Mouse (Mus musculus) megakaryocyte, embryonic 14.5 days (primary cell): ENCODE measurements around the gene Ddx25. TPM values are rescaled to one million over a fixed set of nuclear protein-coding genes. Genes with fewer than 3 reads are reported as not detected.

ENCODE experiments used
- H3K27me3 ChIP-seq: replicated peaks from 2 replicates; pipeline ENCODE3; 2012; ENCODE audit warnings: inconsistent platforms
- H3K36me3 ChIP-seq: replicated peaks from 2 replicates; pipeline ENCODE3; 2012; ENCODE audit warnings: low read length, inconsistent platforms, mixed read lengths
- H3K4me1 ChIP-seq: 2 replicates; pipeline ENCODE4 v1.6.1; 2012; ENCODE audit warnings: inconsistent platforms
- H3K4me3 ChIP-seq: replicated peaks from 2 replicates; pipeline ENCODE3; 2012; ENCODE audit warnings: moderate library complexity, mild to moderate bottlenecking, inconsistent platforms
- H3K9me3 ChIP-seq: 2 replicates; pipeline ENCODE4 v1.6.1; 2012; ENCODE audit warnings: inconsistent platforms
- FLI1 ChIP-seq: IDR thresholded peaks from 2 replicates; pipeline ENCODE4 v1.6.1; 2012; ENCODE audit warnings: low read length, inconsistent platforms, mixed read lengths
- GATA1 ChIP-seq: IDR thresholded peaks from 3 replicates; pipeline ENCODE4 v1.6.1; 2012; ENCODE audit warnings: mixed read lengths, low read length, inconsistent platforms, borderline replicate concordance
- polyA plus RNA-seq: library from polyadenylated mRNA; stranded (reverse); fragments of >175 nt; gene quantifications from 2 replicates; pipeline ENCODE4 v1.2.3, GENCODE M21; 2012; ENCODE audit warnings: low replicate concordance; ENCODE audit not compliant: insufficient read depth

Gene Ddx25
- not detected in 2 replicates for polyA plus RNA-seq

- no peak for TF ChIP-seq FLI1
- TF ChIP-seq GATA1 = no peak
- Histone ChIP-seq H3K4me3 (peak within 1 kb of the TSS; percentile 97), H3K36me3 (peaks cover 18% of the 10 kb centered on the region), H3K9me3 (0 out of 2 replicates have a peak, but pooled peaks cover 2% of the 10 kb centered on the region), H3K27me3 (peaks cover 40% of the 10 kb centered on the region), H3K4me1 (peaks cover 29% of the 10 kb centered on the region)
Measured at GRCm38 (mm10) chr9:35558257-35559008, at the start of gene Ddx25, which contains the start of gene Pus3. Gene Ddx25, minus strand, starts transcription at chr9:35558528. Gene Pus3, plus strand, starts transcription at chr9:35558595.

- no peaks in the 10 kb centered on the region for H3K36me3 ChIP-seq
- peaks cover 12% of the 10 kb centered on the region; the same call in 1 of the 2 replicates for H3K4me1 ChIP-seq
- H3K9me3 ChIP-seq = no peaks in the 10 kb centered on the region; the same call in 1 of the 2 replicates
- no peaks in the 10 kb centered on the region for H3K27me3 ChIP-seq
- TF ChIP-seq FLI1 (no peak), GATA1 (no peak)
- no peak overlapping the region for H3K4me3 ChIP-seq
Measured at GRCm38 (mm10) chr9:35607647-35608405, 49.5 kb upstream of the Ddx25 start.

- Histone ChIP-seq H3K9me3 (0 out of 2 replicates have a peak, but pooled peaks cover 10% of the 10 kb centered on the region), H3K27me3 (no peaks in the 10 kb centered on the region), H3K36me3 (no peaks in the 10 kb centered on the region), H3K4me3 (no peak overlapping the region), H3K4me1 (no peaks in the 10 kb centered on the region)
- TF ChIP-seq GATA1 (no peak), FLI1 (no peak)
Measured at GRCm38 (mm10) chr9:35592903-35593302, 34.6 kb upstream of the Ddx25 start.

GRCm38 (mm10) chr9:35587674-35588073 lies 29.3 kb upstream of the Ddx25 start:
- H3K9me3 ChIP-seq = 0 out of 2 replicates have a peak, but pooled peaks cover 4% of the 10 kb centered on the region
- no peaks in the 10 kb centered on the region; the same call in 1 of the 2 replicates for H3K4me1 ChIP-seq
- H3K36me3 ChIP-seq = no peaks in the 10 kb centered on the region
- H3K27me3 ChIP-seq = no peaks in the 10 kb centered on the region
- TF ChIP-seq FLI1 = no peak
- no peak for TF ChIP-seq GATA1
- no peak overlapping the region for H3K4me3 ChIP-seq

- H3K4me3 ChIP-seq = peak overlapping the region; percentile 69
- H3K4me1 ChIP-seq = peaks cover 13% of the 10 kb centered on the region
- H3K27me3 ChIP-seq = peaks cover 16% of the 10 kb centered on the region
- H3K9me3 ChIP-seq = peaks cover 4% of the 10 kb centered on the region; the same call in 1 of the 2 replicates
- no peak for TF ChIP-seq GATA1
- no peak for TF ChIP-seq FLI1
- no peaks in the 10 kb centered on the region for H3K36me3 ChIP-seq
Measured at GRCm38 (mm10) chr9:35574416-35574815, 16.1 kb upstream of the Ddx25 start.

GRCm38 (mm10) chr9:35570663-35571062 lies 12.3 kb upstream of the Ddx25 start:
- H3K9me3 ChIP-seq = no peaks in the 10 kb centered on the region
- TF ChIP-seq GATA1 (no peak), FLI1 (no peak)
- H3K4me1 ChIP-seq = peaks cover 24% of the 10 kb centered on the region
- H3K4me3 ChIP-seq = peak overlapping the region; percentile 92
- peaks cover 16% of the 10 kb centered on the region for H3K27me3 ChIP-seq
- peaks cover 24% of the 10 kb centered on the region for H3K36me3 ChIP-seq

- TF ChIP-seq GATA1 (no peak), FLI1 (no peak)
- H3K27me3 ChIP-seq = peaks cover 16% of the 10 kb centered on the region
- H3K9me3 ChIP-seq = no peaks in the 10 kb centered on the region
- H3K36me3 ChIP-seq = peaks cover 32% of the 10 kb centered on the region
- peak within 1 kb of the TSS; percentile 92 for H3K4me3 ChIP-seq
- peaks cover 26% of the 10 kb centered on the region for H3K4me1 ChIP-seq
Measured at GRCm38 (mm10) chr9:35569571-35570534, 11.5 kb upstream of the Ddx25 start, which contains the start of the genes Pate2 and Hyls1. Gene Pate2, plus strand, starts transcription at chr9:35570284. Gene Hyls1, minus strand, starts transcription at chr9:35570398.

GRCm38 (mm10) chr9:35567995-35568394 lies 9.7 kb upstream of the Ddx25 start:
- H3K4me3 ChIP-seq = no peak overlapping the region
- peaks cover 20% of the 10 kb centered on the region; the same call in 1 of the 2 replicates for H3K4me1 ChIP-seq
- H3K27me3 ChIP-seq = peaks cover 4% of the 10 kb centered on the region
- no peaks in the 10 kb centered on the region for H3K9me3 ChIP-seq
- peaks cover 37% of the 10 kb centered on the region for H3K36me3 ChIP-seq
- no peak for TF ChIP-seq FLI1
- TF ChIP-seq GATA1 = no peak

GRCm38 (mm10) chr9:35564536-35565240 lies 6.4 kb upstream of the Ddx25 start:
- H3K27me3 ChIP-seq = no peaks in the 10 kb centered on the region
- TF ChIP-seq GATA1 (no peak), FLI1 (no peak)
- peaks cover 55% of the 10 kb centered on the region for H3K36me3 ChIP-seq
- no peak overlapping the region for H3K4me3 ChIP-seq
- no peaks in the 10 kb centered on the region for H3K9me3 ChIP-seq
- H3K4me1 ChIP-seq = peaks cover 40% of the 10 kb centered on the region
